Mouse (Mus musculus) heart, adult 2 months (tissue): Measurements from ENCODE around the gene Lrrc58.

Experiments used
- CTCF ChIP-seq: fragments of 200-600 bp; IDR thresholded peaks from 2 replicates; pipeline ENCODE4 v1.8.1; 2022; ENCODE audit warnings: antibody characterized with exemption, mild to moderate bottlenecking, moderate library complexity
- EP300 ChIP-seq: fragments of 200-500 bp; IDR thresholded peaks from 2 replicates; pipeline ENCODE4 v1.6.1; 2011; ENCODE audit warnings: low read depth, low read length, control low read depth; ENCODE audit not compliant: insufficient read depth
- POLR2A ChIP-seq: fragments of 200-500 bp; IDR thresholded peaks from 2 replicates; pipeline ENCODE4 v1.6.1; 2011; ENCODE audit warnings: mild to moderate bottlenecking, low read depth, low read length, control low read depth; ENCODE audit not compliant: insufficient read depth

GRCm38 (mm10) chr16:37881168-37881567, 13.0 kb downstream of the Lrrc58 start:
- TF ChIP-seq POLR2A = no peak
- TF ChIP-seq CTCF = no peak
- no peak for TF ChIP-seq EP300
